Mouse (Mus musculus) embryonic facial prominence, embryonic 12.5 days (tissue): ENCODE results near the gene Dnaic2. TPM values are rescaled to one million over a fixed set of nuclear protein-coding genes. Genes with fewer than 3 reads are reported as not detected.

Experiments
- ATAC-seq: fragments of 200-750 bp; cut with Nextera tagmentation; 2 replicates; pipeline ENCODE4 v1.8.0; 2017; ENCODE audit not compliant: insufficient number of reproducible peaks, insufficient read depth, low FRiP score, low TSS enrichment
- H3K27ac ChIP-seq: fragments of 300-500 bp; sonication (generic); 2 replicates; pipeline ENCODE4 v1.5.1; 2016; ENCODE audit warnings: mild to moderate bottlenecking
- H3K27me3 ChIP-seq: fragments of 300-500 bp; sonication (generic); 2 replicates; pipeline ENCODE4 v1.6.1; 2016; ENCODE audit warnings: mild to moderate bottlenecking, moderate library complexity
- H3K36me3 ChIP-seq: fragments of 300-500 bp; sonication (generic); 2 replicates; pipeline ENCODE4 v1.6.1; 2016; ENCODE audit warnings: mild to moderate bottlenecking
- H3K4me1 ChIP-seq: fragments of 300-500 bp; sonication (generic); 2 replicates; pipeline ENCODE4 v1.6.1; 2016
- H3K4me2 ChIP-seq: fragments of 300-500 bp; sonication (generic); replicated peaks from 2 replicates; pipeline ENCODE4 v1.6.1; 2016; ENCODE audit warnings: mild to moderate bottlenecking, moderate library complexity
- H3K4me3 ChIP-seq: fragments of 300-500 bp; sonication (generic); 2 replicates; pipeline ENCODE4 v1.5.1; 2016; ENCODE audit warnings: mild to moderate bottlenecking
- H3K9ac ChIP-seq: fragments of 300-500 bp; sonication (generic); 2 replicates; pipeline ENCODE4 v1.6.1; 2016; ENCODE audit warnings: mild to moderate bottlenecking, moderate library complexity
- H3K9me3 ChIP-seq: fragments of 300-500 bp; sonication (generic); 2 replicates; pipeline ENCODE4 v1.6.1; 2016; ENCODE audit warnings: mild to moderate bottlenecking, moderate library complexity
- WGBS: fragments of 180-500 bp; shearing (Covaris S2); methylation state at CpG from one replicate; pipeline ENCODE4 v1.1.7; 2016; 5-methylcytosine and 5-hydroxymethylcytosine counted together
- polyA plus RNA-seq: library from polyadenylated mRNA; unstranded; fragments of >200 nt; fragmentation: Nextera tagmentation; extraction: Ambion mirVana; gene quantifications from 2 replicates; pipeline ENCODE4 v1.2.1, GENCODE M21; 2016

The Dnaic2 gene
- polyA plus RNA-seq, 1 experiment from 2014 or later = 2.0 TPM

- no peak overlapping the region for H3K9ac ChIP-seq
- no peak for ATAC-seq
- H3K4me2 ChIP-seq = no peak overlapping the region
- no peak overlapping the region for H3K4me3 ChIP-seq
- H3K27ac ChIP-seq = no peak overlapping the region
- WGBS = 59% methylated on average over 15 of the region's 15 CpGs
- H3K27me3 ChIP-seq = no peaks in the 10 kb centered on the region
- H3K4me1 ChIP-seq = peaks cover 18% of the 10 kb centered on the region
- no peaks in the 10 kb centered on the region for H3K9me3 ChIP-seq
- H3K36me3 ChIP-seq = no peaks in the 10 kb centered on the region
These were observed 75.5 kb downstream of the Dnaic2 start for GRCm38 (mm10) chr11:114802540-114803267.

- Histone ChIP-seq H3K36me3 (no peaks in the 10 kb centered on the region), H3K27me3 (no peaks in the 10 kb centered on the region), H3K4me3 (no peak overlapping the region), H3K4me1 (peaks cover 24% of the 10 kb centered on the region), H3K9ac (no peak overlapping the region), H3K4me2 (no peak overlapping the region), H3K27ac (no peak overlapping the region), H3K9me3 (no peaks in the 10 kb centered on the region)
- WGBS = 33% methylated on average over 8 of the region's 8 CpGs
- no peak for ATAC-seq
These were observed 76.8 kb downstream of the Dnaic2 start for GRCm38 (mm10) chr11:114803990-114804389.

GRCm38 (mm10) chr11:114807025-114807424 is 79.8 kb downstream of the Dnaic2 start:
- H3K36me3 ChIP-seq = no peaks in the 10 kb centered on the region
- H3K9me3 ChIP-seq = no peaks in the 10 kb centered on the region
- H3K27ac ChIP-seq = no peak overlapping the region
- H3K9ac ChIP-seq = no peak overlapping the region
- 61% methylated on average over 2 of the region's 2 CpGs for WGBS
- H3K27me3 ChIP-seq = no peaks in the 10 kb centered on the region
- no peak for ATAC-seq
- peaks cover 27% of the 10 kb centered on the region for H3K4me1 ChIP-seq
- no peak overlapping the region for H3K4me3 ChIP-seq
- H3K4me2 ChIP-seq = no peak overlapping the region

Other genes starting within 250 kb of the Dnaic2 start
- 893 and 953 TPM in 2 replicates for gene Rpl38, start 58.9 kb upstream of the Dnaic2 start, polyA plus RNA-seq
- gene Ttyh2, start 52.0 kb upstream of the Dnaic2 start, polyA plus RNA-seq = 21.6 and 24.5 TPM in 2 replicates
- gene Kif19a, start 38.0 kb downstream of the Dnaic2 start, polyA plus RNA-seq = 2.1 and 2.4 TPM in 2 replicates
- 7.6 and 8.7 TPM in 2 replicates for gene Btbd17, start 68.5 kb downstream of the Dnaic2 start, polyA plus RNA-seq
- not detected in 2 replicates for gene Gpr142, start 71.5 kb downstream of the Dnaic2 start, polyA plus RNA-seq
- 55.7 and 56.3 TPM in 2 replicates for gene Gprc5c, start 123.7 kb downstream of the Dnaic2 start, polyA plus RNA-seq
- gene Cd300a, start 162.6 kb downstream of the Dnaic2 start, polyA plus RNA-seq = 0.87 and 1.5 TPM in 2 replicates
- 0.36 TPM in 1 of 2 replicates, not detected in the other for gene Cd300lb, start 207.0 kb downstream of the Dnaic2 start, polyA plus RNA-seq
- not detected in 2 replicates for gene Cd300c, start 241.7 kb downstream of the Dnaic2 start, polyA plus RNA-seq